Mouse (Mus musculus) erythroblast, embryonic 14.5 days (primary cell): ENCODE results near the gene Arhgef15.

Source experiments
- GATA1 ChIP-seq: IDR thresholded peaks from 2 replicates; pipeline ENCODE4 v1.6.1; 2012; ENCODE audit warnings: low read length, inconsistent platforms, mixed read lengths
- TAL1 ChIP-seq: IDR thresholded peaks from 3 replicates; pipeline ENCODE4 v1.6.1; 2012; ENCODE audit warnings: low read length, inconsistent platforms, mixed read lengths

GRCm38 (mm10) chr11:68914566-68914965 lies 42.7 kb downstream of the Arhgef15 start:
- TF ChIP-seq GATA1 (no peak), TAL1 (no peak)
